Mouse (Mus musculus) ES-Bruce4 (cell line): Measurements from ENCODE around the gene Cyp2c23.

Experiments
- CTCF ChIP-seq: IDR thresholded peaks from one replicate; pipeline ENCODE4 v1.8.1; 2011; ENCODE audit warnings: low read depth, low read length
- POLR2A ChIP-seq: IDR thresholded peaks from one replicate; pipeline ENCODE4 v1.8.1; 2011; ENCODE audit warnings: low read length; ENCODE audit not compliant: insufficient read depth

GRCm38 (mm10) chr19:44042121-44042520 lies 13.1 kb upstream of the Cyp2c23 start:
- TF ChIP-seq CTCF (no peak), POLR2A (no peak)
